Mouse (Mus musculus): Measurements from ENCODE around the gene Mrgpre.
A peak's percentile ranks its signal among the peaks of the same experiment; 100 is the strongest.

Mrgpre gene

GRCm38 (mm10) chr7:143783996-143784829 lies at the start of gene Mrgpre:
Gene Mrgpre (minus strand): TSS chr7:143784500.
- peak; percentile 57 for DNase-seq (ENCODE audit: low spot score)

DNA sequence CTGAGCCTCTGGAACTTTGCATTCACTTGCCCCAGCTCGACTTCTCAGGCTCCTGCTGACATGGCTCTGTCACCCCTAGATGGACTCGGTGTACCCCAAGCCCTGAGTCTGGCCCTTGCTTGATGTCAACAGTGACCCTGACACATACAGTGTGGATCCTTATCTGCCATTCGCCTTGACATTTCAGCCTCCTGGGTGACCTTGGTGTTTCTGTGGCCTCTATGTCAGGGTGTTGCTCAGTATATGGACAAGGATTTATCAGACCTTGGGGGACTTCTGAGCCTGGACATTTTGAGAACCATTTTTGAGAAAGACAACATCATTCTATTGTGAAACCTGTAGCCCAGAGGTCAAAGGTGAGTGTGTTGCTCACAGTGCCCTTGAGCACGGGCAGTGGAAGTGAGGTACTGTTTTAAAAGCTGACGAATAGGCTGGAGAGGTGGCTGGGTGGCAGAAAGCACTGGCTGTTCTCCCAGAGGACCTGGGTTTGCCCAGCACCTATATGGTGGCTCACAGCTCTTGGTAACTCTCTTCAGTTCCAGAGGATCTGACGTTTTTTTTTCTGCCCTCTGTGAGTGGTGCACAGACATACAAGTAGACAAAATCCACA lies 49.4 kb upstream of the Mrgpre start:
- DNase-seq (ENCODE audit: low spot score): no peak

- no peak for DNase-seq (ENCODE audit: low spot score)
These were observed 48.3 kb upstream of the Mrgpre start for GRCm38 (mm10) chr7:143832611-143833010.

- no peak for DNase-seq (ENCODE audit: low spot score)
These were observed 47.9 kb upstream of the Mrgpre start for GRCm38 (mm10) chr7:143832196-143832595.

DNA sequence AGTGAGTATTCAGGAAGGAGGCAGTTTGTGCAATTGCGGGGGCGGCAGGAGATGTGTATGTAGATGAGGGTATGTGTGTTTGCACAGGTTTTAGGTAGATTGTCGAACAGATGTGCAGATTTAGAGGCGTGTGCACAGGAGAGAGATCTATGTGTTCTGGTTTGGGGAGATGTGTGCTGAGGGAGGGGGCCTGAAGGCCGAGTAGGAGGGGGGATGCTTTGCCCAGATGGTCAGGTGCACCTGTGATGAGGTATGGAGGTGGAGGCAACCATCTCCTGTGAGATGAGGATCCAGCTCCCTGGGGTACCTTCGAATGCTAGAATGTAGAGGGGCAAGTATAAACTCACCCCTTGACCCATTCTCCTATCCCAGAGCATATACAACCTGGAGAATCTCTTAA lies 46.1 kb upstream of the Mrgpre start:
- no peak for DNase-seq (ENCODE audit: low spot score)

DNA sequence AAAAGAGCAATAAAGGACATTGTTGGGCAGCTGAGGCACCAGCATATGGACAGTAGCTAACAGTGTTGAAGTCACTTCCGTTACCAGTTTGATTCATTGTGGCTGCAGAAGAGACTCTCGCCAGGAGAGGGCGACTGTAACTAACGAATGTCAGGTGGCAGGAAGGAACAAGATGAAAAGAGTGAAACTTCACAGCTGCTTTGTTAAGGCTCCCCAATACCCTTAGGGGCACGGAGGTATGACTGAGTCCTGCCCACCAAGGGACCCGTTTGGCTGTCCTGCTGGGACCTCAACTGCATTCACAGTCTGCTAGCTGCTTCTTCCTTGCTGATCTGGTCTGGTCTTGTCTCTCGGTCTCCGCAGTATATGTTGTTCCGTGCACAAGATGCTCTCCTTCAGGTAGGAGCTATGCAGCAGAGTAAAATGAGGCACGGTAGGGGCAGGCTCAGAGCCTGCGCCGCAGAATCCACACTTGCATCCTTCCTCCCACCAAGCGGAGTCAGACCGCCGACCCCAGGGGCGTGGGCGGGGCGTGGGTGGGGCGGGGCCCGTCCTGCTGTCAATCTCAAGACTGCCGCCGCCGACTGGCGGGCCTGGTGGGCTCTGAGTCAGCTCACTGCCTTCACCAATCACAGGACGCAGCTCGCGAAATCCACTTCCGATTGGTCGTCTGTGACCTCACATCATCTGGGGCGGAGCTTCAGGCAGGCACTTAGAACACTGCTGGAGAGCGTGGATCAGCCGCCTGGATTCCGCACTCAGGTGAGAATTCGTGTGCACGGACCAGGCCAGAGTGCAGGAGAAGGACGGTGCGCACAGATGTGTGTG lies 45.4 kb upstream of the Mrgpre start:
- DNase-seq (ENCODE audit: low spot score): peak; percentile 96

GRCm38 (mm10) chr7:143826985-143827384 lies 42.7 kb upstream of the Mrgpre start:
- DNase-seq (ENCODE audit: low spot score): no peak

GRCm38 (mm10) chr7:143823266-143823605 lies 38.9 kb upstream of the Mrgpre start:
- no peak for DNase-seq (ENCODE audit: low spot score)

- DNase-seq (ENCODE audit: low spot score): peak; percentile 97
These were observed 38.3 kb upstream of the Mrgpre start, which contains the start of the genes Nadsyn1 and Dhcr7 for GRCm38 (mm10) chr7:143822375-143823265. Gene Nadsyn1 (minus strand): TSS chr7:143822849. Gene Dhcr7 (plus strand): TSS chr7:143823145.

DNA sequence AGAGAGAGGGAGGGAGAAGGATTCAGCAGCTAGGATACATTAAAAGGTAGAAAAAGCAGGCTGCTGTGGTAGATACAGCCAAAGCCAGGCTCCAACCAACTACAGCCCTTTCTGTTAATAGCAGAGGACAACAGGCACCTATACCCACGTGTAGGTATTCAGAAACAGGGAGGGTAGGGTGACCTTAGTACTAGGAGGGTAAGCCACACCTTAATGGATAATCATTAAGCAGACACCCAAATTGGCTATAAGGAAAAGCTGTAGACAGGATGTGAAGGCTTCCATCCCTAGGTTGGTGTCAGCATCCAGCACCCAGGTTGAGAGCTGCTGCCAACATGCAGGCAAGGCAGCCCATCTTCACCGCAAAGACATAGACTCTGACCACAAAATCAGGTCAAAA lies 36.9 kb upstream of the Mrgpre start:
- DNase-seq (ENCODE audit: low spot score): no peak

DNA sequence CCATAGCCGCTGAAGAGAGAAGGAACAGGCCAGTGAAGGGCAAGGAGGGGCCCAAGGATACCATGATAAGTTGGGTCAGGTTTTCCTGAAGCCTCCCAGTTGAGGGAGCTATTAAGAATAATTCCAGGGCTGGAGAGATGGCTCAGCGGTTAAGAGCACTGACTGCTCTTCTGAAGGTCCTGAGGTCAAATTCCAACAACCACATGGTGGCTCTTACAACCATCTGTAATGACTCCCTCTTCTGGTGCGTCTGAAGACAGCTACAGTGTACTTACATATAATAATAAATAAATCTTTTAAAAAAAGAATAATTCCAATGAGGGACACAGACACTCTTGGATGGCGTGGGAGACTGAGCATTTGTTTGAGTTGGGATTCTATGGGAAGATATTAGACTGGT lies 34.9 kb upstream of the Mrgpre start:
- DNase-seq (ENCODE audit: low spot score): no peak

DNA sequence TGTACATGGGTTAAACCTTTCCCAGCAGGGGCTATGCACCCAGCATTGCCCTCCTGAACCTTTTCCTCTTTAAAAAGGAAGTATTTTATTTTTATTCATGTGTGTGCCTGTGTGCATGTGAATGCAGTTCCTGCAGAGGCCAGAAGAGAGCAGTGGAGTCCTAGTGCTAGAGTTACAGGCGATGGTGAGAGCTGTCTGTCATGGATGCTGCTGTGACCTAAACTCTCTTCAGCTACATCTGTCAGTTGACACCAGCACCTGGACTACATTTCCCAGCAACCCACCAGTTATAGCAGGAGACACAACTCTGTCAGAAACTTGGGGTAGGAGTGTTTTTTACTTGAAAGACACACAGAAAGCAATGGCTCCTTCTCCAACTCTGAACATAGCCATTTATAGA lies 24.6 kb upstream of the Mrgpre start:
- DNase-seq (ENCODE audit: low spot score): no peak

GRCm38 (mm10) chr7:143805199-143805624 lies 20.9 kb upstream of the Mrgpre start:
- DNase-seq (ENCODE audit: low spot score): no peak

- no peak for DNase-seq (ENCODE audit: low spot score)
These were observed 17.1 kb upstream of the Mrgpre start for GRCm38 (mm10) chr7:143801195-143802065.

DNA sequence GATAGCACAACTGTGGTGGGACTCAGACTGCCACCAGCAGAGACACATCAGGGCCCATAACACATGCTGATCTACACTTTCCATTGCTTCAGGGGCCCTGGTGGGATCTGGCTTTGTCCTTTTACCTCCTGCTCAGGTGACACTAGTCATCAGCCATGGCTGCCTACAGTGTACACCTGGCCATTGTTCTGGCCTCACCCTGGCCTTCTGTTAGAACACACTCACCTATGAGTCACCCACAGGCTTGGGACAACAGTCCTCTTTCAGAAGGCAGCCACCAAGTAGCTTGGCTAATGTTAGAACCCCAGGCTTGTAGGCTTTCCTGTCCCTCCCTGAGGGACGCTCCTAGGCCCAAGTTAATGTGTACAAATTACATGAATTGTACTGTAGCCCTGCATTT lies 16.5 kb upstream of the Mrgpre start:
- DNase-seq (ENCODE audit: low spot score): no peak

GRCm38 (mm10) chr7:143798783-143799182 lies 14.5 kb upstream of the Mrgpre start:
- no peak for DNase-seq (ENCODE audit: low spot score)

- no peak for DNase-seq (ENCODE audit: low spot score)
These were observed 8.8 kb upstream of the Mrgpre start for GRCm38 (mm10) chr7:143793121-143793520.

- no peak for DNase-seq (ENCODE audit: low spot score)
These were observed 8.2 kb upstream of the Mrgpre start for GRCm38 (mm10) chr7:143792336-143792985.

DNA sequence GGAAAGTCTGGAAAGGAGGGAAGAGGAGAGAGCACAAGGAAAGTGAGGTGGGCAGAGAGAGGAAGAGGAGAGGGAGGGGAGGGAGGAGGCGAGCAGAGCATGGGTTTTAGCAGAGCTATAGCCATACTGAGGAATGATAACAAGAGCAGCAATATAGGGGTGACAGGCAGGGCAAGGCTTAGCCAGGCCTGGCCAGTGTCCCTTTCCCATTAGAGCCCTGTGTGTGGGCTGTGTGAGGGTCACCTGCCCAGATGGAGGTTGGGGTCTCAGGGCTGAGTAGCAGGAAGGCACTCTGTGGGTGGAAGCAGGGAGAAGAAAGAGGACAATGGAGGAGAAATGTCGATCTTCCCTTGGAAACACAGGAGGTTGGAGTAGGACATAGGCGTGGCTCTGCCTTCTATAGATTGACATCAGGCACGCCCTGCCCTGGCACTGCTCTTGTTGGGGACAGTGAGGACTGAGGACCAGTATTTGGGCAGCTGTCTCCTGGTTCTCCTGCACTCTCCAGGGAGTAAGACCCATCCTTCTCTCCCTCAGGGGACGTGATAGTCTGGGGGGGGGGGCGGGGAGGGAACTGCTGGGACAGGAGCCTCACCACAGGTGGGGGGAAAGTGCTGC lies 813 bp downstream of the Mrgpre start:
- DNase-seq (ENCODE audit: low spot score): no peak

GRCm38 (mm10) chr7:143777375-143777774 lies 6.9 kb downstream of the Mrgpre start:
- DNase-seq (ENCODE audit: low spot score): no peak
